Mouse (Mus musculus) MEL (cell line): ENCODE data around the gene Cacna1i. TPM values are rescaled to one million over a fixed set of nuclear protein-coding genes. Genes with fewer than 3 reads are reported as not detected.

Experiments
- DNase-seq: peaks from one replicate; pipeline ENCODE4 v3.0.0; 2011; ENCODE audit warnings: low read depth, low spot score
- H3K27ac ChIP-seq: 2 replicates; pipeline ENCODE4 v1.5.1; 2012; ENCODE audit warnings: low read depth, mild to moderate bottlenecking, control low read depth, low read length, moderate library complexity; ENCODE audit not compliant: control insufficient read depth
- H3K27me3 ChIP-seq, 2 experiments: fragments of 150-350 bp in 1 of 2; sonication (generic) in 1 of 2; 2 replicates each; pipeline ENCODE4 v1.6.1; 2012; ENCODE audit warnings: low read length in 2 of 2, mild to moderate bottlenecking in 2 of 2, improper control_type of control experiment in 1 of 2, moderate library complexity in 1 of 2; ENCODE audit not compliant: insufficient read depth in 2 of 2, control insufficient read depth in 1 of 2
- H3K36me3 ChIP-seq, 2 experiments: 2 replicates each; pipeline ENCODE4 v1.6.1; 2012 to 2014; ENCODE audit warnings: low read length in 2 of 2, improper control_type of control experiment in 1 of 2, inconsistent platforms in 1 of 2, mild to moderate bottlenecking in 1 of 2; ENCODE audit not compliant: insufficient read depth in 2 of 2, control insufficient read depth in 1 of 2
- H3K4me1 ChIP-seq, 2 experiments: fragments of 150-350 bp in 1 of 2; sonication (generic) in 1 of 2; 2 replicates each; pipeline ENCODE4 v1.6.1; 2012; ENCODE audit warnings: low read length in 2 of 2, improper control_type of control experiment in 1 of 2, mild to moderate bottlenecking in 1 of 2; ENCODE audit not compliant: insufficient read depth in 2 of 2, control insufficient read depth in 1 of 2
- H3K4me3 ChIP-seq, 2 experiments: fragments of 150-350 bp in 1 of 2; sonication (generic) in 1 of 2; 2 replicates each; pipeline ENCODE4 v1.5.1; 2012; ENCODE audit warnings: low read depth in 2 of 2, low read length in 2 of 2, mild to moderate bottlenecking in 2 of 2, moderate library complexity in 2 of 2, control low read depth in 1 of 2, improper control_type of control experiment in 1 of 2; ENCODE audit not compliant: control insufficient read depth in 1 of 2, insufficient read depth in 1 of 2
- H3K79me2 ChIP-seq: 2 replicates; pipeline ENCODE4 v1.6.1; 2012; ENCODE audit warnings: mild to moderate bottlenecking, low read length, moderate library complexity; ENCODE audit not compliant: control insufficient read depth, poor library complexity, insufficient read depth
- H3K9ac ChIP-seq: 2 replicates; pipeline ENCODE4 v1.6.1; 2012; ENCODE audit warnings: low read depth, mild to moderate bottlenecking, control low read depth, low read length, moderate library complexity; ENCODE audit not compliant: control insufficient read depth, poor library complexity, severe bottlenecking
- H3K9me3 ChIP-seq: fragments of 150-350 bp; sonication (generic); replicated peaks from 2 replicates; pipeline ENCODE4 v1.6.1; 2012; ENCODE audit warnings: mild to moderate bottlenecking, low read length, improper control_type of control experiment, moderate library complexity; ENCODE audit not compliant: insufficient read depth
- BHLHE40 ChIP-seq: IDR thresholded peaks from 2 replicates; pipeline ENCODE4 v1.6.1; 2012; ENCODE audit warnings: low read depth, mild to moderate bottlenecking, inconsistent platforms, low read length, improper control_type of control experiment, borderline replicate concordance
- CHD1 ChIP-seq: IDR thresholded peaks from 2 replicates; pipeline ENCODE4 v1.6.1; 2012; ENCODE audit warnings: low read depth, mild to moderate bottlenecking, inconsistent platforms, low read length, improper control_type of control experiment
- CHD2 ChIP-seq: IDR thresholded peaks from 2 replicates; pipeline ENCODE4 v1.6.1; 2011; ENCODE audit warnings: low read length, improper control_type of control experiment
- CTCF ChIP-seq, 3 experiments: IDR thresholded peaks in 2 of 3; conservative IDR thresholded peaks in 1 of 3; 2 replicates each; pipeline ENCODE4 v1.5.1; 2011 to 2012; ENCODE audit warnings: low read length in 3 of 3, low read depth in 2 of 3, mild to moderate bottlenecking in 2 of 3, improper control_type of control experiment in 1 of 3, inconsistent platforms in 1 of 3, mixed read lengths in 1 of 3, moderate library complexity in 1 of 3; ENCODE audit not compliant: control insufficient read depth in 1 of 3, insufficient read depth in 1 of 3, poor library complexity in 1 of 3, severe bottlenecking in 1 of 3
- E2F4 ChIP-seq: IDR thresholded peaks from 2 replicates; pipeline ENCODE4 v1.6.1; 2011; ENCODE audit warnings: low read depth, low read length, improper control_type of control experiment, borderline replicate concordance
- ELF1 ChIP-seq: IDR thresholded peaks from 2 replicates; pipeline ENCODE4 v1.6.1; 2014; ENCODE audit warnings: low read depth, mild to moderate bottlenecking, inconsistent platforms, low read length, improper control_type of control experiment, moderate library complexity
- EP300 ChIP-seq, 2 experiments: IDR thresholded peaks; 2 replicates each; pipeline ENCODE4 v1.6.1; 2011; ENCODE audit warnings: improper control_type of control experiment in 2 of 2, low read length in 2 of 2, low read depth in 1 of 2, mild to moderate bottlenecking in 1 of 2
- GABPA ChIP-seq: IDR thresholded peaks from 2 replicates; pipeline ENCODE4 v1.6.1; 2012; ENCODE audit warnings: low read depth, mild to moderate bottlenecking, inconsistent platforms, low read length, improper control_type of control experiment, moderate library complexity
- GATA1 ChIP-seq: IDR thresholded peaks from 2 replicates; pipeline ENCODE4 v1.6.1; 2011; ENCODE audit warnings: low read depth, low read length, improper control_type of control experiment
- KAT2A ChIP-seq: conservative IDR thresholded peaks from 2 replicates; pipeline ENCODE4 v1.6.1; 2012; ENCODE audit warnings: low read depth, low read length, improper control_type of control experiment, inconsistent platforms
- MAFK ChIP-seq: IDR thresholded peaks from 2 replicates; pipeline ENCODE4 v1.6.1; 2011; ENCODE audit warnings: low read depth, mild to moderate bottlenecking, low read length, improper control_type of control experiment, borderline replicate concordance
- MAX ChIP-seq: IDR thresholded peaks from 2 replicates; pipeline ENCODE4 v1.6.1; 2011; ENCODE audit warnings: low read length, improper control_type of control experiment
- MXI1 ChIP-seq: IDR thresholded peaks from 2 replicates; pipeline ENCODE4 v1.6.1; 2011; ENCODE audit warnings: mild to moderate bottlenecking, low read depth, low read length, improper control_type of control experiment
- NELFE ChIP-seq: IDR thresholded peaks from 2 replicates; pipeline ENCODE4 v1.6.1; 2011; ENCODE audit warnings: low read depth, low read length, improper control_type of control experiment
- RAD21 ChIP-seq: IDR thresholded peaks from 2 replicates; pipeline ENCODE4 v1.6.1; 2011; ENCODE audit warnings: mild to moderate bottlenecking, low read depth, low read length, improper control_type of control experiment
- SIN3A ChIP-seq: IDR thresholded peaks from 2 replicates; pipeline ENCODE4 v1.6.1; 2012; ENCODE audit warnings: low read length, improper control_type of control experiment, inconsistent platforms
- TBP ChIP-seq: IDR thresholded peaks from 2 replicates; pipeline ENCODE4 v1.8.0; 2011; ENCODE audit warnings: low read depth, low read length, improper control_type of control experiment
- TCF12 ChIP-seq: IDR thresholded peaks from 2 replicates; pipeline ENCODE4 v1.6.1; 2014; ENCODE audit warnings: low read depth, mild to moderate bottlenecking, inconsistent platforms, low read length, improper control_type of control experiment, moderate library complexity
- ZNF384 ChIP-seq: IDR thresholded peaks from 2 replicates; pipeline ENCODE4 v1.6.1; 2012; ENCODE audit warnings: low read depth, mild to moderate bottlenecking, inconsistent platforms, low read length, improper control_type of control experiment
- polyA plus RNA-seq, 2 experiments: library from polyadenylated mRNA; stranded (reverse) in 1 of 2; unstranded in 1 of 2; fragments of >175 nt in 1 of 2; fragments of >200 nt in 1 of 2; gene quantifications; 2 replicates each; pipeline versions ENCODE4 v1.2.1 to v1.2.4; 2012; ENCODE audit warnings: low replicate concordance in 2 of 2, low read depth in 1 of 2; ENCODE audit not compliant: insufficient read length in 2 of 2, insufficient read depth in 1 of 2, missing spikeins in 1 of 2
- total RNA-seq: library from RNA; depleted of rRNA; stranded (reverse); fragments of 300-350 nt; gene quantifications from 2 replicates; pipeline ENCODE4 v1.2.3, GENCODE M21; 2012

Cacna1i gene
- total and polyA plus RNA-seq, 3 experiments, result not detected

DNA sequence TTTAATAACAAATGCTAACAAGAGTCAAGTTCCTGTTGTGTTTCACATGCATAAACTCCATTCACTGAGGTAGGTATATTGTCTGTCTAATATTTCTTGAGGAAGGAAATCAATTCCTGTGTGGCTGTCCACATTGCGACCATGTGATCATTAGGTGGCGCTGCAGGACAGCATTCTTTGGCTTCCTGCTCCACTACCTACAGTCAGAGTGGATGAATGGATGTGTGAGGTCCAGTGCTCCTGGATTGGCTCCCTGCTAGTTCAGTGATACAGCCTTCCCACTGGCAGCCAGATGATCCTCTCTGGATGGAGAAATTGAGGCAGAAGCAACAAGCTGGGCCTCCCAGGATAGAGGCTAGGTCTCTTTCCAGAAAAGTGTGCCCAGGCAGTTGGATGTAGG is 20.8 kb upstream of the Cacna1i start (continued):
- 0 out of 2 replicates have a peak, but pooled peaks have one; percentile 25 for TF ChIP-seq ELF1
- no peak for TF ChIP-seq GATA1
- no peak for TF ChIP-seq CHD1
- TF ChIP-seq ZNF384, result peak; percentile 20; the same call in 1 of the 2 replicates
- TF ChIP-seq RAD21, result peak; percentile 93

DNA sequence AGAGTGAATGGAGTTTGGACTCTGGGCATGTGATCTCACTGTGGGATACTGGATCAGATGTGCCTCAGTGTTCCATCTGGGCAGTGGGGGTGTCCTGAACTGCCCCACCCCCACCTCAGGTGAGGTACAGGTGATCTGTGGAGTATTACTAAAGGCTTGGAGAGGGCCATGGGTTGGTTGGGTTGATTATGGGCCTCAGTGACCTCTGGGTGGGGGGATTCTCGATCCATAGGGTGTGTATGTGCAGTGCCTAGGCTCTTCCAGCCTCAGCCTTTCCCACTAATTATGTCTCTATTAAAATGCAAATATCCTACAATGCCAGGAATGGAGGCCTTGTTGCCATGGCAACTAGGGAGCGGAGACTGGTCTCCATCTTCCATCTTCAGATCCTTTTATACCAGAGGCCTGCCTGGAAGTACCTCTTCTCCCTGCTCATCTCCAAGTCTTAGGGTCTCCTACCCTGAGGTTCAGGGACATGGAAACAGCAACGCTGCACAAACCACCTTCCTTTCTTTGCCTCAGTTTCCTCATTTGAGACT is 15.1 kb upstream of the Cacna1i start:
- Histone ChIP-seq H3K36me3 (no peaks in the 10 kb centered on the region), H3K4me1 (no peaks in the 10 kb centered on the region), H3K9ac (no peak overlapping the region), H3K4me3 (no peak overlapping the region), H3K27me3 (peaks cover 0 to 5% of the 10 kb centered on the region in 2 experiments; a peak in 2 of 4 replicates), H3K9me3 (no peaks in the 10 kb centered on the region), H3K79me2 (no peaks in the 10 kb centered on the region), H3K27ac (no peak overlapping the region)
- no peak for DNase-seq
- TF ChIP-seq GABPA, result no peak
- TF ChIP-seq TCF12, result no peak
- no peak for TF ChIP-seq GATA1
- no peak for TF ChIP-seq E2F4
- no peak for TF ChIP-seq MAFK

DNA sequence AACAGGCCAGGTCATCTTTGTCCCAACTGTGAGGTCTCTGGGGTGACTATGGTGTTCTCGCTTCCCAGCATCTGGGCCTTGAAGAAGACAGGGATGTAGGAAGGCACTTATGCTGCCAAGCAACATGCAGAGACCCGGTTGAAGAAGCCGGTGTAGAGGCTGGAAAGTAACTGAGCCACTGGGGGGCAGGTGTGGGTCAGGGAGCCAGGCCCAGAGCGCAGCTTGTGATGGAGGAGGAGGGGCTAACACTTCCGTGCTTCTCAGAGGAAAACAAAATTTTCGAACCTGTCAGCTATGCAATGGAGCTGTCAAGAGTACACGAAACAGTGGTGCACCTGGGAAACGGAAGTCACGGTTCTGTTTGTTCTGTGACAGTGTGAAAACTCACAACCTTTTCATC is 9.9 kb upstream of the Cacna1i start:
- no peak for DNase-seq

DNA sequence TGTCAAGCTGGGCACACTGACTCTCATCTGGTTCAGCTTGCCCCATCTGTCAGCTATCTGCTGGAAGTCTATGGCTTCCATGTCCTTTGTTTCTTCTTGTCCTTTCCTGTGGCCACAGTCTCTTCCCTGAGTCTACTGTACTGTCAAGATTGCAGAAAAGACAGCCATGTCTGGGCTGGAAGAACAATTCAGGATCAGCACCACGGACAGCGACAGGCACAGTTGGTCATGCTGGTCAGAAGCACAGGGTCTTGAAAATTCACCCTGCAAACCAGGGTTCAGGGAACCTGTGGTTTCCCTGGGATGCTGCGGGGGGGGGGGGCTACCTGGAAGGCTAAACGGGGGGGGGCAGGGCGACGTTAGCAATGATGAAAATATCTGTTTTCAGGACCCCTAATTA is 9.4 kb upstream of the Cacna1i start:
- no peaks in the 10 kb centered on the region for H3K4me1 ChIP-seq
- TF ChIP-seq TCF12 (no peak), CHD2 (no peak), SIN3A (peak; percentile 36; the same call in 1 of the 2 replicates), RAD21 (no peak), CHD1 (no peak), NELFE (no peak), EP300 (IDR thresholded peaks at IDR 0.05; ENCODE audit: low read depth in 1 of 2, low read length in 2 of 2) (no peak), ELF1 (no peak), BHLHE40 (no peak), MAX (no peak), MXI1 (0 out of 2 replicates have a peak, but pooled peaks have one; percentile 40), TBP (no peak), KAT2A (no peak)
- H3K27ac ChIP-seq, result no peak overlapping the region
- DNase-seq, result peak; percentile 73
- H3K9ac ChIP-seq, result no peak overlapping the region
- no peak overlapping the region for H3K4me3 ChIP-seq
- H3K36me3 ChIP-seq, result no peaks in the 10 kb centered on the region
- no peaks in the 10 kb centered on the region for H3K79me2 ChIP-seq
- peaks cover 0 to 4% of the 10 kb centered on the region in 2 experiments; a peak in 1 of 4 replicates for H3K27me3 ChIP-seq
- no peaks in the 10 kb centered on the region for H3K9me3 ChIP-seq

More for the DNA sequence above, 9.9 kb upstream of the Cacna1i start:
- Histone ChIP-seq H3K9me3 (no peaks in the 10 kb centered on the region), H3K27ac (no peak overlapping the region), H3K36me3 (no peaks in the 10 kb centered on the region), H3K4me1 (no peaks in the 10 kb centered on the region), H3K4me3 (no peak overlapping the region), H3K27me3 (peaks cover 0 to 4% of the 10 kb centered on the region in 2 experiments; a peak in 1 of 4 replicates), H3K79me2 (no peaks in the 10 kb centered on the region), H3K9ac (no peak overlapping the region)
- TF ChIP-seq CTCF (IDR thresholded peaks at IDR 0.05 in 2 of 3, conservative IDR thresholded peaks at IDR 0.05 in 1 of 3; ENCODE audit: control insufficient read depth in 1 of 3, insufficient read depth in 1 of 3, low read depth in 2 of 3, low read length in 3 of 3, poor library complexity in 1 of 3, severe bottlenecking in 1 of 3) (0 out of 6 replicates have a peak, but pooled peaks of 1 of the 3 experiments have one; percentile 15), NELFE (no peak)
